Comparison of ENCODE assay signal across 10 mouse cellular contexts in the genomic region with DNA sequence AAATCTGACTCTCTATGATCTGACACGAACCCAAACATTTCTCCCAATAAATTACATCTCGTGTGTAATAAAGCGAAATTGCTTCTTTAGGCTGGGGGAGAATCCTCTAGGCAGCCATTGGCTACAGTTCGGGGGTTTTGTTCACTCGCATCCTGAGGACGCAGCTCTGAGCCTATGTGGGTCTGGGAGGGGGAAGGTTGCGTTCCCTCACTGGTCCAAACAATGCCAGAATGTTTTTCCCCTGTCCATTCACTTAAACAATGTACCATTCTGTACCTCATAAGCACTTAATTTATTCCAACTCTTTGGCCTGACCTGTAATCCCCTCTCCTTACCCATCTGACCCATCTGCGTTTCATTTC.
DNase-seq lines count a peak whose midpoint lies in the region; ATAC-seq and TF ChIP-seq lines count a peak whose summit lies in the region.
"Had no signal": no experiment of that assay in that cellular context is flagged by ENCODE, and none has a peak within 500 bp of the region (broad histone marks: within the 10 kb centered on the region; RNA-seq: fewer than 3 reads in every experiment).

No protein-coding gene starts in this region.

- H3K4me2 ChIP-seq in forebrain, postnatal 0 days (ENCODE audit: low read depth), result peak overlapping the region; percentile 11; the same call in 1 of the 2 replicates
- H3K4me2 ChIP-seq in limb, embryonic 14.5 days (replicated peaks; ENCODE audit: low read depth, low read length, severe bottlenecking), result peak overlapping the region; percentile 18
- H3K4me2 ChIP-seq in lung, postnatal 0 days (replicated peaks; ENCODE audit: low read depth, low read length), result no peak overlapping the region

- peak; percentile 56 for ATAC-seq in forebrain, postnatal 0 days
- 0 out of 2 replicates have a peak, but pooled peaks have one; percentile 9 for ATAC-seq in limb, embryonic 14.5 days (ENCODE audit: low FRiP score, low read depth)
- ATAC-seq in lung, postnatal 0 days, result no peak

- H3K27me3 ChIP-seq in cerebellum, adult 2 months (ENCODE audit: control insufficient read depth, insufficient read depth, low read length), result no peaks in the 10 kb centered on the region
- no peaks in the 10 kb centered on the region for H3K27me3 ChIP-seq in forebrain, postnatal 0 days (ENCODE audit: insufficient read depth, low read length)
- H3K27me3 ChIP-seq in limb, embryonic 14.5 days (ENCODE audit: control insufficient read depth, insufficient read depth, low read length), result no peaks in the 10 kb centered on the region
- H3K27me3 ChIP-seq in lung, postnatal 0 days (replicated peaks; ENCODE audit: insufficient read depth, low read length), result no peaks in the 10 kb centered on the region

- DNase-seq in cerebellum, adult 2 months, result no peak
- no peak for DNase-seq in cerebellum, adult 9-11 months
- no peak for DNase-seq in forebrain, postnatal 0 days
- DNase-seq in limb, embryonic 14.5 days (ENCODE audit: low spot score), result no peak
- DNase-seq in embryo, embryonic 9.5 days (ENCODE audit: extremely low spot score), result no peak
- DNase-seq in kidney, adult 18-20 months, result no peak
- DNase-seq in lung, postnatal 0 days (ENCODE audit: low spot score), result no peak
- DNase-seq: spleen, adult 18-20 months had no signal

- TF ChIP-seq EP300 in lung, postnatal 0 days (IDR thresholded peaks at IDR 0.05), result no peak

- 85% methylated on average over 8 of the region's 8 CpGs for WGBS in cerebellum, adult 2 months
- WGBS in forebrain, postnatal 0 days, result 32% methylated on average over 8 of the region's 8 CpGs
- WGBS in limb, embryonic 14.5 days, result 55% methylated on average over 8 of the region's 8 CpGs
- 90% methylated on average over 8 of the region's 8 CpGs for WGBS in lung, postnatal 0 days

- H3K4me1 ChIP-seq in cerebellum, adult 2 months (ENCODE audit: control insufficient read depth, insufficient read depth, low read length), result peaks cover 6% of the 10 kb centered on the region
- H3K4me1 ChIP-seq in cortical plate, adult 2 months (ENCODE audit: control insufficient read depth, insufficient read depth, low read length), result no peaks in the 10 kb centered on the region; the same call in 1 of the 2 replicates
- peaks cover 4% of the 10 kb centered on the region; the same call in 1 of the 2 replicates for H3K4me1 ChIP-seq in forebrain, postnatal 0 days (ENCODE audit: insufficient read depth)
- peaks cover 41% of the 10 kb centered on the region for H3K4me1 ChIP-seq in limb, embryonic 14.5 days (ENCODE audit: control insufficient read depth, insufficient read depth, low read length)
- H3K4me1 ChIP-seq in lung, postnatal 0 days (ENCODE audit: insufficient read depth, low read depth, low read length), result no peaks in the 10 kb centered on the region

- no peak overlapping the region for H3K4me3 ChIP-seq in cerebellum, adult 2 months (replicated peaks; ENCODE audit: insufficient read depth, low read depth, low read length)
- H3K4me3 ChIP-seq in cortical plate, adult 2 months (ENCODE audit: insufficient read depth, low read length), result no peak overlapping the region
- no peak overlapping the region for H3K4me3 ChIP-seq in forebrain, postnatal 0 days (ENCODE audit: low read depth, low read length)
- H3K4me3 ChIP-seq in limb, embryonic 14.5 days (replicated peaks; ENCODE audit: low read length), result no peak overlapping the region
- H3K4me3 ChIP-seq in lung, postnatal 0 days (ENCODE audit: low read depth, low read length), result no peak overlapping the region
- H3K4me3 ChIP-seq: heart, embryonic 10.5 days had no signal

- no peak overlapping the region for H3K9ac ChIP-seq in forebrain, postnatal 0 days
- no peak overlapping the region for H3K9ac ChIP-seq in limb, embryonic 14.5 days (ENCODE audit: low read depth, low read length, severe bottlenecking)
- no peak overlapping the region for H3K9ac ChIP-seq in lung, postnatal 0 days (replicated peaks; ENCODE audit: low read depth)

- no peak for TF ChIP-seq POLR2A in cerebellum, adult 2 months (IDR thresholded peaks at IDR 0.05; ENCODE audit: borderline replicate concordance, insufficient read depth, low read length)
- TF ChIP-seq POLR2A in cortical plate, adult 2 months (IDR thresholded peaks at IDR 0.05; ENCODE audit: extremely low read depth, insufficient read depth, low read length), result no peak
- TF ChIP-seq POLR2A in limb, embryonic 14.5 days (IDR thresholded peaks at IDR 0.05; ENCODE audit: borderline replicate concordance, extremely low read depth, insufficient read depth, insufficient read length), result no peak

- TF ChIP-seq CTCF in cerebellum, adult 2 months (IDR thresholded peaks at IDR 0.05; ENCODE audit: borderline replicate concordance, insufficient read depth, low read depth, low read length), result no peak
- TF ChIP-seq CTCF in cortical plate, adult 2 months (IDR thresholded peaks at IDR 0.05; ENCODE audit: extremely low read depth, insufficient read depth, low read length), result no peak
- TF ChIP-seq CTCF in forebrain, postnatal 0 days (IDR thresholded peaks at IDR 0.05; ENCODE audit: low read depth), result no peak
- TF ChIP-seq CTCF in lung, postnatal 0 days (IDR thresholded peaks at IDR 0.05), result no peak

- H3K9me3 ChIP-seq in forebrain, postnatal 0 days (ENCODE audit: low read length), result no peaks in the 10 kb centered on the region
- H3K9me3 ChIP-seq in limb, embryonic 14.5 days (ENCODE audit: control insufficient read depth, low read length), result no peaks in the 10 kb centered on the region
- H3K9me3 ChIP-seq in lung, postnatal 0 days (ENCODE audit: low read length), result no peaks in the 10 kb centered on the region
- H3K9me3 ChIP-seq: heart, embryonic 10.5 days had no signal

- H3K27ac ChIP-seq in cerebellum, adult 2 months (ENCODE audit: insufficient read depth, low read length), result peak overlapping the region; percentile 30; the same call in 1 of the 2 replicates
- H3K27ac ChIP-seq in cortical plate, adult 2 months (ENCODE audit: insufficient read depth, low read length), result peak overlapping the region; percentile 75
- peak overlapping the region; percentile 70; the same call in 1 of the 2 replicates for H3K27ac ChIP-seq in forebrain, postnatal 0 days (ENCODE audit: low read depth, low read length)
- H3K27ac ChIP-seq in limb, embryonic 14.5 days (replicated peaks; ENCODE audit: low read depth, low read length), result peak overlapping the region; percentile 71
- H3K27ac ChIP-seq in lung, postnatal 0 days (ENCODE audit: low read length), result no peak overlapping the region
- H3K27ac ChIP-seq: heart, embryonic 10.5 days had no signal

- no peaks in the 10 kb centered on the region for H3K36me3 ChIP-seq in forebrain, postnatal 0 days (ENCODE audit: insufficient read depth)
- no peaks in the 10 kb centered on the region for H3K36me3 ChIP-seq in limb, embryonic 14.5 days (ENCODE audit: control insufficient read depth, insufficient read depth, low read length)
- H3K36me3 ChIP-seq in lung, postnatal 0 days (ENCODE audit: insufficient read depth, low read length), result no peaks in the 10 kb centered on the region
- H3K36me3 ChIP-seq: heart, embryonic 10.5 days had no signal
